Mouse (Mus musculus) stomach, embryonic 14.5 days (tissue): ENCODE results near the gene Plppr5. TPM values are rescaled to one million over a fixed set of nuclear protein-coding genes. Genes with fewer than 3 reads are reported as not detected.

Experiments used
- ATAC-seq: fragments of 200-750 bp; cut with Nextera tagmentation; 2 replicates; pipeline ENCODE4 v1.8.0; 2017; ENCODE audit warnings: low read depth, moderate TSS enrichment; ENCODE audit not compliant: insufficient number of reproducible peaks, insufficient read depth, low FRiP score
- H3K27ac ChIP-seq: fragments of 300-500 bp; sonication (generic); 2 replicates; pipeline ENCODE4 v1.5.1; 2014; ENCODE audit warnings: mild to moderate bottlenecking, low read length, moderate library complexity, mixed read lengths
- H3K27me3 ChIP-seq: fragments of 300-500 bp; sonication (generic); 2 replicates; pipeline ENCODE4 v1.6.1; 2014; ENCODE audit warnings: low read length, control low read depth, mixed read lengths; ENCODE audit not compliant: control insufficient read depth, insufficient read depth
- H3K36me3 ChIP-seq: fragments of 300-500 bp; sonication (generic); 2 replicates; pipeline ENCODE4 v1.6.1; 2014; ENCODE audit warnings: mild to moderate bottlenecking, control low read depth, low read length, moderate library complexity, mixed read lengths; ENCODE audit not compliant: control insufficient read depth, insufficient read depth
- H3K4me1 ChIP-seq: fragments of 300-500 bp; sonication (generic); 2 replicates; pipeline ENCODE4 v1.6.1; 2014; ENCODE audit warnings: low read length, control low read depth, mixed read lengths; ENCODE audit not compliant: control insufficient read depth, insufficient read depth
- H3K4me2 ChIP-seq: fragments of 300-500 bp; sonication (generic); replicated peaks from 2 replicates; pipeline ENCODE4 v1.6.1; 2014; ENCODE audit warnings: low read depth, low read length, control low read depth
- H3K4me3 ChIP-seq: fragments of 300-500 bp; sonication (generic); 2 replicates; pipeline ENCODE4 v1.5.1; 2014; ENCODE audit warnings: low read depth, low read length, control low read depth
- H3K9ac ChIP-seq: fragments of 300-500 bp; sonication (generic); replicated peaks from 2 replicates; pipeline ENCODE4 v1.6.1; 2014; ENCODE audit warnings: low read depth, mild to moderate bottlenecking, control low read depth, low read length, moderate library complexity, mixed read lengths
- H3K9me3 ChIP-seq: fragments of 300-500 bp; sonication (generic); 2 replicates; pipeline ENCODE4 v1.6.1; 2016; ENCODE audit warnings: low read depth, low read length, control low read depth; ENCODE audit not compliant: control insufficient read depth
- WGBS: fragments of 180-500 bp; shearing (Covaris S2); extraction: QIAGEN DNeasy Blood & Tissue Kit; methylation state at CpG from one replicate; pipeline ENCODE4 v1.1.7; 2014; 5-methylcytosine and 5-hydroxymethylcytosine counted together
- polyA plus RNA-seq: library from polyadenylated mRNA; unstranded; fragments of >200 nt; fragmentation: Nextera tagmentation; extraction: Ambion mirVana; gene quantifications from 2 replicates; pipeline ENCODE4 v1.2.1, GENCODE M21; 2014

Gene Plppr5
- polyA plus RNA-seq, 1 experiment from 2014 or later, result 2.3 TPM

- Histone ChIP-seq H3K9ac (no peak overlapping the region), H3K36me3 (no peaks in the 10 kb centered on the region), H3K9me3 (no peaks in the 10 kb centered on the region), H3K27ac (no peak overlapping the region), H3K4me1 (no peaks in the 10 kb centered on the region), H3K4me2 (no peak overlapping the region), H3K4me3 (no peak overlapping the region), H3K27me3 (no peaks in the 10 kb centered on the region)
- no peak for ATAC-seq
Observed at GRCm38 (mm10) chr3:117723390-117723789, 148.8 kb downstream of the Plppr5 start.

DNA sequence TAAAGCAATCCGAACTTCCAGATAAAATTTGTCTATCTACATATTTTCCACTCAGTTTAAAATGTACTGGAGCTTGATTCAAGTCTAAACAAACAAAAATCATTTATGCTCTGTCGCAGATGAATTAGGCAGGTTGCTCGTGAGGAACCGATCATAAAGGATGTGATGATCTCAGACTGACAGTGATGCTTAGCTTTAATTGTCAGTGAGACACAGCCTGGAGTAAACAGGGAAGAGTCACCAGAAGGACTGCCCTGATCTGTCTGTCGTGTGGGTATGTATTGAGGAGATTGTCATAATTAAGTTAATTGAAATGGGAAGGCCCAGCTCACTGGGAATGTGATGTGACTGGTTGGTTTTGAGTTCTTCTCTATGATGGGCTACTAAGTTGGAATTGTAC, 149.9 kb downstream of the Plppr5 start:
- H3K36me3 ChIP-seq, result no peaks in the 10 kb centered on the region
- ATAC-seq, result no peak
- H3K27me3 ChIP-seq, result no peaks in the 10 kb centered on the region
- no peak overlapping the region for H3K9ac ChIP-seq
- no peak overlapping the region for H3K27ac ChIP-seq
- no peak overlapping the region for H3K4me2 ChIP-seq
- 70% methylated on average over 5 of the region's 5 CpGs for WGBS
- no peak overlapping the region for H3K4me3 ChIP-seq
- H3K4me1 ChIP-seq, result no peaks in the 10 kb centered on the region
- H3K9me3 ChIP-seq, result no peaks in the 10 kb centered on the region

DNA sequence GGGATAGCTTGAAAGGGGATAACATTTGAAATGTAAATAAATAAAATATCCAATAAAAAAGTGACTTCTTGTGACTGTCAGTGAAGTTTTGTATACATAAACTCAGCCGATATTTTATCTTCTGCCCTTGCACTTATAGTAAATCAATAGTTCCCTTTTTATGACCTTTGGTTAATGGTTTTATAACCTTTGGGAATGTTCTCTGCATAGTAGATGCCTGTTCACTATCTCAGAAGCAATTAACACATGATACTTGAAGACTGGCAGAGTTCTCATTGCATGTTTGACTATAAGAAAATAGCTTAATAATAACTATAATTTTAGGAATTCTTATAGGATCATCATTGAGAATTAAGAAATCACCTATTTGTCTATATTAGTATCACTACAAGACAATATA, 150.9 kb downstream of the Plppr5 start:
- no peaks in the 10 kb centered on the region for H3K4me1 ChIP-seq
- no peak for ATAC-seq
- 58% methylated on average over 1 of the region's 1 CpGs for WGBS

GRCm38 (mm10) chr3:117728136-117728535, 153.5 kb downstream of the Plppr5 start:
- ATAC-seq, result no peak
- no peaks in the 10 kb centered on the region for H3K27me3 ChIP-seq
- H3K36me3 ChIP-seq, result no peaks in the 10 kb centered on the region
- no peak overlapping the region for H3K27ac ChIP-seq
- H3K4me3 ChIP-seq, result no peak overlapping the region
- no peak overlapping the region for H3K4me2 ChIP-seq
- no peaks in the 10 kb centered on the region for H3K4me1 ChIP-seq
- no peaks in the 10 kb centered on the region for H3K9me3 ChIP-seq
- no peak overlapping the region for H3K9ac ChIP-seq
- WGBS, result 41% methylated on average over 1 of the region's 1 CpGs

More for the DNA sequence above, 150.9 kb downstream of the Plppr5 start:
- Histone ChIP-seq H3K4me3 (no peak overlapping the region), H3K36me3 (no peaks in the 10 kb centered on the region), H3K4me2 (no peak overlapping the region), H3K27me3 (no peaks in the 10 kb centered on the region), H3K27ac (no peak overlapping the region), H3K9me3 (no peaks in the 10 kb centered on the region), H3K9ac (no peak overlapping the region)

- no peaks in the 10 kb centered on the region for H3K27me3 ChIP-seq
- H3K4me1 ChIP-seq, result no peaks in the 10 kb centered on the region
- H3K36me3 ChIP-seq, result no peaks in the 10 kb centered on the region
- H3K4me2 ChIP-seq, result no peak overlapping the region
- 72% methylated on average over 9 of the region's 9 CpGs for WGBS
- H3K27ac ChIP-seq, result no peak overlapping the region
- no peak overlapping the region for H3K9ac ChIP-seq
- H3K4me3 ChIP-seq, result no peak overlapping the region
- H3K9me3 ChIP-seq, result no peaks in the 10 kb centered on the region
- no peak for ATAC-seq
Observed at GRCm38 (mm10) chr3:117729121-117730072, 154.8 kb downstream of the Plppr5 start.

DNA sequence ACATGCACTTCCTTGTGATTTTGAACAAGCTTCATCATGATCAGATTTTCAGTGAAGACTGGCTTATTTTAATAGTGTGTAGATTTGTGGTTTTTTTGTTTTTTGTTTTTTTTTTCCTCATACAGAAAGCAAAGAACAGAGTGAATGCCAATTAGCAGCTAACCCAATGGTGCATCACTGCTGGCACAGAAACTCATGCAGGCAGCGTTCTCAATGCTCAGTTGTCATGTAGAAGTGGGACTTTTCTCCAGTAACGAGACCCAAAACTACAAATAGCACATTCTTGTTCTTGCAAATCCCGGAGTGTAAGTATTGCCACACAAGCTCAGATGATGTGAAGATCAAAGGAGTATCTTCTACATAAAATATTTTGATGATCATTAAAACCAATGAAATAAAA, 156.9 kb downstream of the Plppr5 start:
- Histone ChIP-seq H3K9ac (no peak overlapping the region), H3K9me3 (no peaks in the 10 kb centered on the region), H3K4me1 (no peaks in the 10 kb centered on the region), H3K4me2 (no peak overlapping the region), H3K4me3 (no peak overlapping the region), H3K36me3 (no peaks in the 10 kb centered on the region), H3K27me3 (no peaks in the 10 kb centered on the region), H3K27ac (no peak overlapping the region)
- WGBS, result 70% methylated on average over 3 of the region's 3 CpGs
- ATAC-seq, result no peak

DNA sequence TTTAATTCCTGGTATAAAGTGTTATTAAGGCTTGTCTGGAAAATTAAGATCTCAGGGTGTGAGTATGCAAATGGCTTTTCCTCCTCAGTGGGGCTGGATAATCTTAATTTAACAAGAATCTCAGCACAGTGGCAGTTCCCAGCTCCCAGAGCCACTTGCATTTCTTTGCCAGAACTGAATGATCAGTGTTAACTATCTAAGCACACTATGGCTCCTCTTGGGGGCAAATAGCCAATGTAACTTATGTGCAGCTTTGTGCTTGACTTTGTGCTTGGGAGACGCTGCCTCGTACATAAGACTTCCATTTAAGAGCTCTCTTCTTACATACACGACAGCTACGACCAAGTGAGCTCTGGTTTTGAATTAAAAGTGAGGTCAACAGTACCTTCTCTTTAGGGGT, 158.0 kb downstream of the Plppr5 start:
- H3K9ac ChIP-seq, result no peak overlapping the region
- 86% methylated on average over 4 of the region's 4 CpGs for WGBS
- H3K4me1 ChIP-seq, result no peaks in the 10 kb centered on the region
- no peaks in the 10 kb centered on the region for H3K36me3 ChIP-seq
- H3K27me3 ChIP-seq, result no peaks in the 10 kb centered on the region
- ATAC-seq, result no peak
- H3K4me2 ChIP-seq, result no peak overlapping the region
- no peaks in the 10 kb centered on the region for H3K9me3 ChIP-seq
- H3K4me3 ChIP-seq, result no peak overlapping the region
- no peak overlapping the region for H3K27ac ChIP-seq
